Mouse (Mus musculus) heart, postnatal 14 days (tissue): ENCODE results near the gene Haus8. TPM values are rescaled to one million over a fixed set of nuclear protein-coding genes. Genes with fewer than 3 reads are reported as not detected.
"Not testable (repeated sequence)": the region's sequence is repeated elsewhere in the genome, so short reads cannot be mapped to it uniquely, and the experiment has no call there.

Source experiments
- DNase-seq, 2 experiments: peaks; one replicate each; pipeline ENCODE4 v3.0.0; 2021 to 2022
- intact Hi-C: fragments of 180-260 bp; cut with DNase I; formaldehyde crosslinking; loops from one replicate; pipeline ENCODE4 v1.15.1; 2025
- total RNA-seq, 2 experiments: library from RNA; stranded (reverse); gene quantifications; 2 replicates each; pipeline ENCODE4 v1.2.3; 2021

Gene Haus8
- total RNA-seq, 2 experiments from 2014 or later: 23.9 to 28.8 TPM

DNA sequence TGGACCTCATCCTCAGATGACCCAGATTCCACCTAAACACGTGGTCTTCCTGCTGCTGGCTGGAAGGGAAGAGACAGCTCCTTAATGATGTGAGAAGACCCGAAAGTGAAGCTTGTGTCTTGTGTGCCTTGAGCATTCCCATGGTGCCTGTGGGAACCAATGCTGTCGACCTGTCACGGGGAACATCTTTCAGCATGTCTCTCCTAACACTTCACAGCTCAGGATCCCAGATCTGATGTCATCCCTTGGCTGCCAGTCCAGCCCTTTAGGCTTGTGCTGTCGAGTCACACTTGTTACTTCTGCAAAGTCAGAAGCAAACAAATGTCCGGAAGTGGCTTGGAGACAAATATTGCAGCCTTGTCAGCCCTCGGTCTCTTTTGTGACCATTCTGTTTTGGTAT lies 16.4 kb upstream of the Haus8 start:
- peak in 1 of 2 experiments; percentile 52 for DNase-seq
- intact Hi-C loops: no loop called here

DNA sequence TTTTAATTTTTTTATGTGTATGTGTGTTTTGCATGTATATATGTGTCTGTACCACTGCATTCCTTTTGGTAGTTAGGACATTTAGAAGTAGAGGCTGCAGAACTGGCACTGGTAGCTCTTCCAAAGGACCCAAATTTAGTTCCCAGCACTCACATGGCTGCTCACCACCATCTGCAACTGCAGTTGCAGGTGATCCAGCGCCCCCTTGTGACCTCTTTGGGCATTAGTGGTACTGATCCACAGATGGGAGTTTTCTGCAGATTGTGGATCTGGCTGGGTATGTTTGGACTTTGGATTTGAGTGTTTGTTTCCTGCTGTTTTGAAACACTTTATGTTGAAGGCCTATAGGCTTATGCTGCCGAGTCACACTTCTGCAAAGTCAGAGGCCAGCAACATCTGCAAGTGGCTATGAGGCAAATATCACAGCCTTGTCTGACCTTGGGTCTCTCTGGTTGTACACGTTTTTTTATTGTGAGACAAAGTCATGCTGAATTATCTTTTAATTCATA lies 15.8 kb upstream of the Haus8 start:
- no peak for DNase-seq
- intact Hi-C loops: no loop called here

DNA sequence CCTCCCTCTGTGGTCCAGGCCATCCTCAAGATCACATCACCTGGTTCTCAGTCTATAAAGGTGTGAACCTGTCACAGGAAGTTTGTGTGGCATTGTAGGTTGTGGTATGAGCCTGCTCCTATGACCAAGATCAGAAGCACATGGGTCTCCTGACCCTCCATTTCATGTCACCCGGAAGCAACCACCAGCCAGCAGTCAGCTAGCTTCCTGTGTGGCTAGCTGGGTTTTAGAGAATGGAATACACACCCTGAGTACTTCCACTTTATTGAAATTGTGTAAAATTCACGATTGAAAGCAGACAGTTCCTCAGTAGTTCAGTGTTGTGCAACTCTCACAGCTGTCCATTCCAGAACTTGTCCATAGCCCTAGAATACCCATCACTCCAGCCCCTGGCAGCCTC lies 13.5 kb upstream of the Haus8 start:
- DNase-seq, intact Hi-C loops: not testable (repeated sequence)

DNA sequence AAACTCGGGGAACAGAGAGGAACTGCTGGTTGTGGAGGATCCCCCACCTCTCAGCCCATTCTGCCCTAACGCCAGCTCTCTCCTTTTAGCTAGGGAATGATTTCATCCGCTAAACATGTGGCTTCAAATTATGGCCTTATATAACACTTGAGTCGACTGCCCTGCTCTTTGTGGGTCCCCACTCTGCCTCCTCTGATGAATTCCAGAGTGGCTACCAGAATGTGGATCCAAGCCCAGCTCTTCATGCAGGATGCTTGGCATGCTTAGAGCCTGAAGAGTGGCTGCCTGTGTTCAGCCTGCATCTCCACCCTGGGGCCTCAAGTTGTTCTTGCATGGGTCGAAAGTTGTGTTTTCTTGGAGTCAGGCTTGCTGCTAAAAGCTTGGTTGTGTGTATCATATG lies 9.9 kb upstream of the Haus8 start:
- intact Hi-C loops: loop anchor here (5.0 kb wide), 1 partner anchor 455 kb away; no protein-coding TSS in a partner anchor
- peak in 1 of 2 experiments; percentile 45 for DNase-seq

DNA sequence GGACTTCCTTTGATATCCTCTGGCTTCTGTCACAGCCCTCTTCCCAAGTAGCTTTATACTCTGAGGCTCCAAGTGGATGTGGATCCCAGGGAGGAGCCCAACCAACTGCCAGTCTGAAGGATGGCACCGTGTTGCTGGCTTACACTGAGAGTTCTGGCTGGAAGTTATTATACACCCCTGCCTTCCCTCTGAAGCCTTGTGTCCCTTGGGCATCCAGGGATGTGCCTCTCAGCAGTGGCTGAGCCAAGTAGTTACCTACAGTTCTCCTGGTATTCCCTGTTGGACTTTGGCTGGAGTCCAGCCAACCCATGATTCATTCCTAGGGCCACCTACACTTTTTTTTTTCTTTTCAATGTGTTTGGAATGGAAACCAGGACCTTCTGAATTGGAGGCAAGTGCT lies 9.0 kb upstream of the Haus8 start:
- intact Hi-C loops: loop anchor here (5.0 kb wide), 1 partner anchor 456 kb away; no protein-coding TSS in a partner anchor
- DNase-seq: not testable (repeated sequence)

DNA sequence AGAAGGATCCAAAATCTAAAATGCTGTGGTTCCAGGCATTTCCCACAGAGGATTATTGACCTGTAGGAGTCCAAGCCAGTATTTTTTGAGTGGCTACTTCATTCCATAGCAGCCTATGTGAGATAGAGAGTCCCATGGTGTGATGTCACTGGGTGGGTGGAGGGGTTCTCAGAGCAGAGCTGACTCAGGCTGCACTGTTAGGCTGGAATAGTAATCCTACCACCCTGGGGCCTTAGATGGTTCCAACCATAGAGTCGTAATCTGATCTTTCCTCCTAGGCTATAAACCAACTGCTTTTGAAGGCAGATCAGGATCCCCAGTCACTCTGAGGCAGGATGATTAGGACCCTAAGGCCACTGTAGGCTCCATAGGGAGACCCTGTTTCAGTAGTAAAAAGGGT lies 6.7 kb upstream of the Haus8 start:
- intact Hi-C loops, DNase-seq: not testable (repeated sequence)

DNA sequence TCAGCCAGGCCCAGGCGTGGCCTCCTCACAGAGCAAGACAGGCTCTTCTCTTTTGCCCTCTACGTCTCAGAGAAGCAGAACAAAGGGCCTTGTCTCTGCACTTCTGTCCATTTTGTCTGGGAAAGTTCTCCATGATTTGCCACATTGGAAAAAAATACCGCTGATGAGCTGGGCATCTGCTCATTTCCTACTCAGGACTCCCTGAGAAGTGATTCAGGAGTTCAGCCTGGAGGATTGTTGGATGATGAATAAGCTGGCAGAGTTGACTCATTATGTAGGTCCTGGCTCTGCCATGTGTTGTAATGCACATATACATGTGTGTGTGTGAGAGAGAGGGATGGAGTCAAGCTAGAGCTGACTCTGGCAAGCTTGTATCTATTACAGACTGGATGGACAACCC lies 3.4 kb upstream of the Haus8 start:
- DNase-seq: no peak
- intact Hi-C loops: no loop called here

DNA sequence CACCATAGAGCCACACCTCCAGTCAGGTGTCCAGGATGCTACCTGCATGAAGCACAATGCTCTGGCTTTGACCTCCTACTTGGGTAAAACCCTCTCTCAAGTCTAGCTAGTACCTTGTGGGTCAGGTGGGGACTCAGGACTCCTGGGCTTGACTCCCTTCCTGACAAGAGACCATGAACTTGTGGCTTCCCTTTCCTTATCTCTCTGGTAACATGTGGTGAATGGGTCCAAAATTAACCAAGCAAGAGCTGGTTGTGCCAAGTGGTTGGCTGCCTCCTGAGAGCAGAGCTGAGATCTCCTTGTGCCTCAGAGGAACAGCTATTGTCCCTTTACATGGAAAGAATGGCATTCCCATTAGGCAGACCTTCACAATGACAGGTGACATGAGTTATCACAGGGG lies 1.7 kb upstream of the Haus8 start:
- intact Hi-C loops: loop anchor here (5.0 kb wide), 1 partner anchor 188 kb away; the partner anchor contains the start of genes Abhd8 and Mrpl34

DNA sequence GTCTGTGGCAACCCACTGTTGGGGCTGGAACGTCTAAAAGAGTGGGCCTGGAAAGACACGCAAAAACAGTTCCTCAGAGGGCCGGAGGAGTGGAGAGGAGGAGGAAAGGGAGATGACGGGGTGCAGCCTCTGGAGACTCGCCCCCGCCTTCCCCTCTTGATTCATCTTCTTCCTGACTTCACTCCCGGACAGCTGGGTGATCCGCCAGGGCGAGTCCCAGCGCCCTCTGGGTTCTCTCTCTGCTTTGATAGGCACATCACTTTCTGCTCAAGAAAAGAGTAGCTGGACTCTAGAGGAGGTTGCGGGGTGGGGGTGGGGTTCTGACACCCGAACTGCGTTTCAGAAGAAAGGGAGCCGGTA lies 397 bp upstream of the Haus8 start:
- DNase-seq: peak; percentile 56 to 66
- intact Hi-C loops: loop anchor here (2.0 to 5.0 kb wide), 3 partner anchors 38 to 189 kb away; partner anchors contain the start of genes Abhd8 and Mrpl34

More for the DNA sequence above, 1.7 kb upstream of the Haus8 start:
- no peak for DNase-seq

DNA sequence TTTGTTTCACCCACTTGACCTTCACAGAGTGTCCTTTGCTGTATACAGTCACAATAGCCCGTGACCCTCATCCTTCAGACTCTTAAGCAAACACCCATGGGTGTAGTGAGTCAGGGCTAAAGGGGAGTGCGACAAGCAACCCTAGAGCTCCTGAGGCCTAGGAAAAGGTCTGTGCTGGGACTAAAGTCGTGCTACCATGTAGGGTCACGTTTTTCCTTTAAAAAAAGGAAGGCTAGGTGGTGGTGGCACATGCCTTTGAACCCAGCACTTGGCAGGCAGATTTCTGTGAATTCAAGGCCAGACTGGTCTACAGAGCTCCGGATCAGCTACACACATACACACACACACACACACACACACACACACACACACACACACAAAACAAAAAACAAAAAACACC lies 1.1 kb downstream of the Haus8 start:
- no peak for DNase-seq
- intact Hi-C loops: loop anchor here (2.0 to 5.0 kb wide), 3 partner anchors 39 to 191 kb away; partner anchors contain the start of genes Abhd8 and Mrpl34

DNA sequence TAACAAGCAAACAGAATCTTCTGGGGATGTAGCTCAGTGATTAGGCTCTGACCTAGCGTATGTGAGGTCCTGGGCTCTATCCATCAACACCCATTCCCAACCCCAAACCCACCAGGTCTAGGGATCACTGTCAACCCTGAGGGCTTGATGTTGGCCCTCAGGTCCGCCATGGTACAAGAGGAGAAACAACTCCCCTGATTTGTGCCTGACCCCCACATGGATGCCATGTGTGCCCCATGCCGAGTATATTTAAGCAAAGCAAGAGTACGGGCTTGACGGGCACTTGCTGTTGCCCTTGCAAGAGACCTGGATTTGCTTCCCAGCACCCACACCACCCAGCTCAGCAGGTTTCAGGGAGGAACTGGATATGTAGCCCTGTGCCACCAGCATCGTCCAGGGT lies 4.4 kb downstream of the Haus8 start:
- intact Hi-C loops: loop anchor here (5.0 kb wide), 1 partner anchor 474 kb away; no protein-coding TSS in a partner anchor

DNA sequence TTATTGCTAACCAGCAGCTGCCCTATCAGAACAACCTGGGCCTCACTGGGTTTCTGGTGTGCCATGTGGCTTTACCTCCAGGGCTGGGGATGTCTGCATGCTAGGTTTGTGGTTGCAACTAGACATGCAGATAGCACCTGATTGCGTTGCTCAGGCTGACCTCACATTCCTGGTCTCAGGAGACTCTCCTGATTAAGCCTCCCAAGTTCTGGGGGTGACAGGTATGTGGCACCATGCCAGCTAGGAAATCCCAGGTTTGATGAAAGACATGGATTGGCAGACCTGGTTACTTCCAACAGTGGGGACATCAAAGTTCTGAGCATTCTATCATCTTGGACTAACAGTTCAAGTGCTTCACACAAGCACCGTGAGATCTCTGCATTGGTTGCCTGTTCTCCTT lies 5.0 kb downstream of the Haus8 start:
- no peak for DNase-seq
- intact Hi-C loops: loop anchor here (5.0 kb wide), 1 partner anchor 475 kb away; no protein-coding TSS in a partner anchor

More for the DNA sequence above, 4.4 kb downstream of the Haus8 start:
- DNase-seq: not testable (repeated sequence)

DNA sequence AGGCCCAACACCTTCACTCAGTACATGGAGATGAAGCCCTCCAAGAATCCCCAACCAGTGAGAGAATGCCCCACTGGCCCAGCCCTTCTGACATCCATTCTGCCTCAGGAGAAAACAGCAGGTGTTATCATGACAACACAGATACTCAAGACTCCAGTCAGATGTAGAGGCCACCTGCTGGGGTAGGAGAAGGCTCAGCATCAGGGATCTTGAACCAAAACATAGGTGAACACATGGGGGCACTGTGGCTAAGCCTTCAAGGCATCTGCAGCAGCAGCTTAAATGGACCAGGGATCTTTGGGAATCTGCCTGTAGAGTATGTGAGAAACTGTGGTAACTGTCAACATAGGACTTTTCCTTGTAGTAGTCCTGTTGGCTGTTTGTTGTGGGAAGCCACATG lies 11.5 kb downstream of the Haus8 start:
- peak; percentile 30 to 41 for DNase-seq
- intact Hi-C loops: no loop called here

DNA sequence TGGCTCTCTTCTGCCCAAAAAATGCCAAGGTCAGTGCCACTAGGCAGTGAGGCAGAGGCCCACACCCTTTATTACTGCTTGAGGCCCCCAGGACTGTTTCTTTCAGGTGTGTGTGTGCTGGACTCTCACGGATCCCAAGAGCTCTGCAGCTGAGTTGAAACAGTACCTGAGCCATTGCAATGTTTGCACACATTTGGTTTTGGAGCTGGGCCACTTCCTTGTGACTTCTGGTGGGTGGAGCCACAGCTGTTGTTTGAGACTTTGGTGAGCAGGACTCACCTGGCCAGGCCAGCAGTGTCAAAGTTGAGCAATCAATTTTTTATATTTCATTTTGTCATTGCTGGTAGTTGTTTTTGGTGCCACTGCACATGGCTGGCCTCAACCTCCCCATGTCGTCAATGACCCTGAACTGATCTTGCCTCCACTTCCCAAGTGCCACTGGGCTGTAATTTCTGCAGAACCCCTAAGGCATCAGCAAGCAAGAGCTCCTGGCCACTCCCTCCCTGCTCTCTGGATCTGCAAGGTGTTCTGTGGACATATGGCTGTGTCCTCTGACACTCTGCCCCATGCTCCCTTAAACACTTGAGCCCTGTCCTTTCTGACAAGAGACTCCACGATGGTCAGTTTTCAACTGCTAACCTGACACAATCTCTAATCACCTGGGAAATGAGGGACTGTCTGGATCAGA lies 16.0 kb downstream of the Haus8 start:
- intact Hi-C loops: no loop called here
- DNase-seq: no peak

DNA sequence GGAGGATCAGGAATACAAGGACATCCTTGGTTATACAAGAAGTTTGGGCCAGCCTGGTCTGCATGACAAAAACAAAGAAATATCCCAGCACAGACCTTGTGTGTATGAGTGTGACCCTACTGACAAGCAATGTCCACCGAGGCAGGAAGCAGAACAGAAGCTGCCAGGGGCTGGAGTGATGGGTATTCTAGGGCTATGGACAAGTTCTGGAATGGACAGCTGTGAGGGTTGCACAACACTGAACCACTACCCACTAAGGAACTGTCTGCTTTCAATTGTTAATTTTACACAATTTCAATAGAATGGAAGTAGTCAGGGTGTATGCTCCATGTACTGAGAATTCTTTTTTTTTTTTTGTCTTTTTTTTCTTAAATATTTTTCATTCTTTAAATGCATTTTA lies 24.5 kb downstream of the Haus8 start:
- intact Hi-C loops: no loop called here
- DNase-seq: no peak

DNA sequence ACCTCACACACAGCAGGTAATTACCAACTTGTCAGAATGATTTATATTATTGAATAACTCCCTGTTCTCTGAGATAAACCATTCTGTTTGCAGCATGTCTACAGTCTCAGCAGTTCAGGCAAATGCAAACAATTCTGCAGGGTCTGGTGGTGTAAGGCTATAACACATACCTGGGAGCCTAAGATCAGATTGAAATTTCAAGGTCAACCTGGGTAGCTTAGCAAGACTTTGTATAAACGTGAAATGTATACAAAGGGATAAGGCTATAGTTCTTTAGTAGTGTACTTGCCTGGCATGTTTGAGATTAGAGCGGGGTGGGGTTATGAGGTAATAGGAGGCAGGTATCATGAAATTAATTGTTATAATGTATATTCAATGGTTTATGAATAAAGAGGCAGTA lies 30.0 kb downstream of the Haus8 start:
- intact Hi-C loops: no loop called here

DNA sequence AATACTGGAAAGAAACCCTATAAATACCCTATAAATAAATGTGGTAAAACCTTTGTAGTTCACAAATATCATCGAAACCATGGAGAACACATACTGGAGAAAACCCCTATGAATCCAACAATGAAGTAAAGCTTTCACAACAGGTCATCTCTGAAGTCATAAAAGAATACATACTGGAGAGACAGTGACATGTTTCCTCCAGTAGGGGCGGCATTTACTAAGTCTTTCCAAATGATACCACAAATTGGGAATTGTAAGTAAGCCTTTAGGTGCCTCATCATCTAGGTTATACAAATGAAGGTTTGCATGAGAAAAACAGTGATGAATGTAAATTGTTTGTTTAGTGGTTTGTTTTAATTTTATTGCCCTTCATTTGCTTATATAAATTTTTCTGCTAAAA lies 48.2 kb downstream of the Haus8 start:
- intact Hi-C loops: no loop called here
- DNase-seq: peak in 1 of 2 experiments; percentile 12

More for the DNA sequence above, 30.0 kb downstream of the Haus8 start:
- DNase-seq: no peak

DNA sequence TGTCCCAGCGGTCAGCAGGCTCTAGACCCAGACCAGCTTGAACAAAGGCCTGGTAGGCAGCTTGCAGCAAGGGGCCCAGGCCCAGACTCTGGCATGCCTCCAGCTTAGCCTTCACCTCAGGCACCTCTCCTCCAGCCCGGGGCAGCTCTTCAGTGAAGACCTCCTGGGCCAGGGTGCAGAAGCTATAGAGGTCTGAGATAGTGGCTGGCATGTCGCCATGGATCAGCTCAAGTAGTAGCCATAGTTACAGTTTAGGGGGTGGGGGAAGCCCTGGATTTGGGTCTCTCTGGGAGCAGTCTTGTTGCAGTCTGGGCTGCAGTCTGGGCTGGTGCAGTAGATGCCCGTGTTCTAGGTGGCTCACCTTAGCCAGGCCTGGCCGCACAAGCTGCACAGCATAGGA lies 58.5 kb downstream of the Haus8 start:
- intact Hi-C loops, DNase-seq: not testable (repeated sequence)

DNA sequence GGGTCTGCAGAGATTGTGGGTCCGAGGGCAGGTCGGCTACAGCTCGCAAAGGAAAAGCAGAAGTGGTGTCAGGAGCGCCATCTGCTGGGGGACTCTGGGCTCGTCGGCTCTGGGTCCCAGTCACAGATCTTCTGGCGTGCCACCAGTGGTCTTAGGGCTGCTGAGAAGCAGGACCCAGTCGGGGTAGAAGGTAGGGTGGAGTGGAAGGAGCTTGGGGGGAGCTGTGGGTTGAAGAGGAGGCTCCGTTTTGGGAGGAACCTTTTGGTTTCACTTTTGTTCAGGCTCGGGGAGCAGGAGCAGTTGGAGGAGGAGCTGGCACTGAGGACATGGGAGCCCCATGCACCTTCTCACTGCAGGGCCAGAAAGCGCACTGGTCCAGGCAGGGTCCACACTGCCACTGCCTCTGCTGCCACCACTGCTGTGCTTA lies 67.2 kb downstream of the Haus8 start:
- intact Hi-C loops: loop anchor here (10.0 kb wide), 1 partner anchor 301 kb away; the partner anchor contains the start of gene Map1s
- DNase-seq: peak; percentile 12 to 13
